Mouse (Mus musculus): ENCODE results near the gene Gata1.

- TF ChIP-seq CTCF (IDR thresholded peaks at IDR 0.05; ENCODE audit: borderline replicate concordance, insufficient read depth, low read length), result no peak; the same call in 1 of the 2 replicates
- no peak for TF ChIP-seq POLR2A (IDR thresholded peaks at IDR 0.05; ENCODE audit: low read depth, low read length)
These were observed 39.3 kb upstream of the Gata1 start for GRCm38 (mm10) chrX:8017142-8017541.

All from embryonic fibroblast, embryonic 13.5 days (primary cell).